Mouse (Mus musculus): Measurements from ENCODE around the gene Gpr65.

GRCm38 (mm10) chr12:98317718-98318340 is 49.4 kb downstream of the Gpr65 start:
- no peak for TF ChIP-seq CEBPB (IDR thresholded peaks at IDR 0.05; ENCODE audit: low read depth)
- no peak for TF ChIP-seq MYOG (IDR thresholded peaks at IDR 0.05; ENCODE audit: control insufficient read depth, extremely low read depth, insufficient read length)
- no peak for TF ChIP-seq USF1 (IDR thresholded peaks at IDR 0.05; ENCODE audit: low read depth)
- TF ChIP-seq MAX (IDR thresholded peaks at IDR 0.05), result no peak
- TF ChIP-seq CTCF (IDR thresholded peaks at IDR 0.05; ENCODE audit: control insufficient read depth, insufficient read depth, insufficient read length), result no peak
- TF ChIP-seq MYOD1 (IDR thresholded peaks at IDR 0.05; ENCODE audit: control insufficient read depth, insufficient read length, low read depth), result no peak
- no peak for TF ChIP-seq FOSL1 (IDR thresholded peaks at IDR 0.05; ENCODE audit: insufficient read depth, low read length, poor library complexity, severe bottlenecking)
